Mouse (Mus musculus): Measurements from ENCODE around the gene Sec24c.

- TF ChIP-seq TAL1 (IDR thresholded peaks at IDR 0.05; ENCODE audit: low read length) (no peak), GATA1 (IDR thresholded peaks at IDR 0.05; ENCODE audit: low read length) (no peak)
Observed at GRCm38 (mm10) chr14:20660827-20661660, 13.1 kb upstream of the Sec24c start.
